Mouse (Mus musculus) hindbrain, embryonic 15.5 days (tissue): ENCODE measurements at regions not wholly inside any gene's neighbourhood (a gene's known extent, or its start where the extent isn't known, plus 50 kb on each side); places are given as distances from the start of the nearest gene placed in this dataset.

Experiments
- ATAC-seq: fragments of 200-750 bp; cut with Nextera tagmentation; 2 replicates; pipeline ENCODE4 v1.8.0; 2017; ENCODE audit warnings: low read depth, moderate number of reproducible peaks, moderate TSS enrichment; ENCODE audit not compliant: low FRiP score
- H3K27ac ChIP-seq: fragments of 300-500 bp; sonication (generic); replicated peaks from 2 replicates; pipeline ENCODE4 v1.5.1; 2015; ENCODE audit warnings: mild to moderate bottlenecking, inconsistent platforms
- H3K27me3 ChIP-seq: fragments of 300-500 bp; sonication (generic); 2 replicates; pipeline ENCODE4 v1.6.1; 2015; ENCODE audit warnings: control low read depth, inconsistent platforms
- H3K36me3 ChIP-seq: fragments of 300-500 bp; sonication (generic); 2 replicates; pipeline ENCODE4 v1.6.1; 2015; ENCODE audit warnings: control low read depth, inconsistent platforms
- H3K4me1 ChIP-seq: fragments of 300-500 bp; sonication (generic); replicated peaks from 2 replicates; pipeline ENCODE4 v1.6.1; 2015; ENCODE audit warnings: control low read depth, inconsistent platforms
- H3K4me2 ChIP-seq: fragments of 300-500 bp; sonication (generic); 2 replicates; pipeline ENCODE4 v1.6.1; 2015; ENCODE audit warnings: moderate library complexity, mild to moderate bottlenecking, inconsistent platforms
- H3K4me3 ChIP-seq: fragments of 300-500 bp; sonication (generic); 2 replicates; pipeline ENCODE4 v1.5.1; 2015; ENCODE audit warnings: mild to moderate bottlenecking, inconsistent platforms
- H3K9ac ChIP-seq: fragments of 300-500 bp; sonication (generic); 2 replicates; pipeline ENCODE4 v1.6.1; 2015; ENCODE audit warnings: inconsistent platforms
- H3K9me3 ChIP-seq: fragments of 300-500 bp; sonication (generic); 2 replicates; pipeline ENCODE4 v1.6.1; 2016; ENCODE audit warnings: control low read depth, inconsistent platforms
- WGBS: fragments of 180-500 bp; shearing (Covaris S2); methylation state at CpG from one replicate; pipeline ENCODE4 v1.1.7; 2015; 5-methylcytosine and 5-hydroxymethylcytosine counted together

DNA sequence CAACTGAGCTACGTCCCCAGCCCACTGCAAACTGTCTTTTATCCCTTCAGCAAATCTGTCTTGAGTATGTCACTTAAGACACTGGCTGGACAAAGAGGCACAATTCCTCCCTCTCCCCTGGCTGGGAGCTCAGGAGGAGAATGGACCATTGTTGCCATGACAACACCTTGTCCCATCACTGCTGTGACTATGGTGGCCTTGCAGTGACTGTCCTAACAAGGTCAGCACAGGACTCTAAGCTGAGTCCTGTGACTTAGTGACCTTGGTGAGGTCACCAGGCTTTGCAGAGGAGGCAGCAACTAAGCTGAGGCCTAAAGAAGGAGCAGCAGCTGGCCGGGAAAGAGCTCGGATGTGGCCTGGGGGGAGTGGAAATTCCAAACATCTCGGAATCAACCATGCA is 70.0 kb upstream of the Aldh1b1 start:
- H3K4me1 ChIP-seq: peaks cover 37% of the 10 kb centered on the region
- no peak for ATAC-seq
- no peaks in the 10 kb centered on the region for H3K9me3 ChIP-seq
- no peak overlapping the region for H3K27ac ChIP-seq
- no peaks in the 10 kb centered on the region for H3K36me3 ChIP-seq
- H3K4me3 ChIP-seq: no peak overlapping the region
- H3K9ac ChIP-seq: no peak overlapping the region
- no peak overlapping the region for H3K4me2 ChIP-seq
- H3K27me3 ChIP-seq: no peaks in the 10 kb centered on the region
- WGBS: 30% methylated on average over 4 of the region's 4 CpGs

DNA sequence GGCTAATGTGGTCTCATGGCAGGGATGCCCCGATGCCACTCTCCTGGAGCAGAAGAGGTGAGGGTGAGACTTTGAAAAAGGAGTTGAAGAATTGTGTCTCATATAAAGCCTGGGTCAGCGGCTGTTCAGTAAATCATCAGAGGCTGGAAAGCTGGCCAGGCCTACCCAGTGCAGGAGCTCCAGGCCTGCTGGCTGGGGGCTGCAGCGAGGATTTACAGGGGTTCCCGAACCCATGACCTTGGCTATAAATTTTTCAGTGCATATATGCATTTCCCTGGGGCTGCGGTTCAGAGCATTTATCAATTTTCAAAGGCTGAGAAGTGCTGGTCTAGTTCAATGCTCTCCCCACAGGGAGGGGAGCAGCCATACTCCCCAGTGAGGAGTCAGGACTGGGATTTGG is 70.9 kb upstream of the Aldh1b1 start:
- Histone ChIP-seq H3K36me3 (no peaks in the 10 kb centered on the region), H3K4me2 (no peak overlapping the region), H3K27ac (no peak overlapping the region), H3K27me3 (no peaks in the 10 kb centered on the region), H3K4me3 (no peak overlapping the region), H3K4me1 (peaks cover 40% of the 10 kb centered on the region), H3K9me3 (no peaks in the 10 kb centered on the region), H3K9ac (no peak overlapping the region)
- no peak for ATAC-seq
- WGBS: 68% methylated on average over 5 of the region's 5 CpGs

GRCm38 (mm10) chr4:45727474-45727873 is 71.3 kb upstream of the Aldh1b1 start:
- H3K27ac ChIP-seq: no peak overlapping the region
- WGBS: 28% methylated on average over 9 of the region's 9 CpGs
- no peaks in the 10 kb centered on the region for H3K9me3 ChIP-seq

DNA sequence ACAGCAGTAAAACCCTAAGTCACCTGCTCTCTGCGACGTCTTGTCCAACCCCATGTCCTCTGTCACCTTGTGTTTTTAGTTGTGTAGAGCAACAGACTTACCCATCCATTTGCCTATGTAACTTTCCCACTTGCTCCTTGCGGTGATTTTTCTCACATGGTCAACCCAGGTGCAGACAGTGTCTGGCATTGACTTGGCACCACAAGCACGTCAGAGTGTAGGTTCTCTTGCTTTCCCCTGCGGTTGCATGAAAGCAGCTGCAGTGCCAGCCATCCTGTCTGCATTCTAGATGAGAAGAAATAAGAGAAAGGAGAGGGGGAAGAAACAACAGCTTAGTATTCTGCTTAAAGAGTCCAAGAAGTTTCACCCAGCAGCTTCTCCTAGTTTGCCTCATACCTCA is 72.0 kb upstream of the Aldh1b1 start:
- Histone ChIP-seq H3K27me3 (no peaks in the 10 kb centered on the region), H3K27ac (no peak overlapping the region), H3K4me3 (no peak overlapping the region), H3K4me1 (peaks cover 40% of the 10 kb centered on the region), H3K4me2 (no peak overlapping the region), H3K36me3 (no peaks in the 10 kb centered on the region), H3K9me3 (no peaks in the 10 kb centered on the region), H3K9ac (no peak overlapping the region)
- WGBS: 90% methylated on average over 5 of the region's 5 CpGs
- ATAC-seq: no peak

More at GRCm38 (mm10) chr4:45727474-45727873, 71.3 kb upstream of the Aldh1b1 start:
- H3K4me3 ChIP-seq: no peak overlapping the region
- H3K36me3 ChIP-seq: no peaks in the 10 kb centered on the region
- no peak for ATAC-seq
- no peak overlapping the region for H3K9ac ChIP-seq
- H3K4me1 ChIP-seq: peaks cover 40% of the 10 kb centered on the region
- no peak overlapping the region for H3K4me2 ChIP-seq
- no peaks in the 10 kb centered on the region for H3K27me3 ChIP-seq

DNA sequence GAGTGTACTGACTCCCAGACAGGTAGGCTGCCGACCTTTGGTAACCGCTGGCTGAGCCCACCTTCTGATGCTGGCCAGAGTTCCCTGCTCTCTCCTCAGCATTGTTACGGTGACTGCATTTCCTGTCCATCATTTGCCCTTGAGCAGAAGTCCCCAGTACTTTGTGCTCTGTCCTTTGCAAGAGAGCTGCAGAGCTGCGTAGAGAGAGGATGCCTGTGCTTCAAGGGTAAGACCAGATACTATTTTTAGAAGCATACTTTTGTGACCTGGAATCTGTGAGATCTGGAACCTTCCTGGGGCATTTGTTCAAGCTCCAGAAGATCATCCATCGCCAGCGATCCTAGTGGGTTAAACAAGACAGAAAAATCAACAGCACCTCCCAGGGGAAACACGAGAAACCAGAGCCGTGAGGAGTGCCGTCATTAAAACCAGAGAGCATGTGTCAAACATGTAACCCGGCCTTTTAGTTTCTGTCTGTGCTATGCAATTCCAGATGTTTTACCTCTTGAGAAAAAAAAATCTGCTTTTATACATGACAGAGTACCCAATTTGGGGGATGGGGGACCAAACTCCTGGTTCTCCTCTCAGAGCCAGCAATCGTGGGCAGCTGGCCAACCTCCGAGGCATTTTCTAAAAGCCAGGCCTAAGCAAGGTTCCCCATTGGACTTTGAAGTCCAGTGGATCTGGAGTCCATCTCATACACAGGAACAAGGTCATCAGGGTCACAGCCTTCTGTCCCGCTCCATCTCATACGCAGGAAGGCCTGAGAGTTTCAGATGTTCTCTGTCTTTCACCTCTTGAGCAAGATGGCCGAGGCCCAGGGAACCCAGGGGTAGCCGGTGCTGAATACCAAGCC is 73.5 kb upstream of the Aldh1b1 start:
- H3K4me2 ChIP-seq: no peak overlapping the region
- no peak overlapping the region for H3K27ac ChIP-seq
- H3K4me3 ChIP-seq: no peak overlapping the region
- H3K9me3 ChIP-seq: no peaks in the 10 kb centered on the region
- ATAC-seq: no peak
- H3K36me3 ChIP-seq: no peaks in the 10 kb centered on the region
- no peaks in the 10 kb centered on the region for H3K27me3 ChIP-seq
- no peak overlapping the region for H3K9ac ChIP-seq
- peaks cover 29% of the 10 kb centered on the region for H3K4me1 ChIP-seq
- WGBS: 75% methylated on average over 16 of the region's 16 CpGs

DNA sequence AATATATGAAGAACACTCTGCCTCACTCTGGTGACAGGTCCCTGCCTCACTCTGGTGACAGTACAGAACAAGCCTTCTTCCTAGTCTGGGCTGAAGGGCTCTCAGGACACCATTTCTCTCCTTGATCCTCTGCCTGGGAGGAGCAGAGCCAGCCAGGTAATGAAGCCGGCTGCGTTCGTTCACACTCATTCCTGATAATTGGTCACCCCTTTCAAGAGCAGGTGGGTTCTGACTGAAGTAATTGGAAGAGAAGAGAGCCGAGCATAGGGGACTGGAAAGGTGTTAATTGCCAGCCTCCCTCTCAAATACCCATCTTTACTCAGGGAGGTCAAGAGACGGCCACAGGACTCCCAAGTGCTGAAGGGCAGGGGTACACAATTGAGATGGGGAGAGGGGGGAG is 78.5 kb upstream of the Aldh1b1 start:
- no peak overlapping the region for H3K4me2 ChIP-seq
- peaks cover 18% of the 10 kb centered on the region for H3K4me1 ChIP-seq
- no peaks in the 10 kb centered on the region for H3K27me3 ChIP-seq
- H3K4me3 ChIP-seq: no peak overlapping the region
- no peak overlapping the region for H3K9ac ChIP-seq
- H3K36me3 ChIP-seq: no peaks in the 10 kb centered on the region
- no peak overlapping the region for H3K27ac ChIP-seq
- ATAC-seq: no peak
- H3K9me3 ChIP-seq: no peaks in the 10 kb centered on the region
- 57% methylated on average over 5 of the region's 5 CpGs for WGBS

GRCm38 (mm10) chr4:45719564-45719963 is 79.3 kb upstream of the Aldh1b1 start:
- Histone ChIP-seq H3K9ac (no peak overlapping the region), H3K27me3 (no peaks in the 10 kb centered on the region), H3K9me3 (no peaks in the 10 kb centered on the region), H3K4me1 (peaks cover 14% of the 10 kb centered on the region), H3K4me2 (no peak overlapping the region), H3K27ac (no peak overlapping the region), H3K36me3 (no peaks in the 10 kb centered on the region), H3K4me3 (no peak overlapping the region)
- ATAC-seq: no peak
- WGBS: 51% methylated on average over 3 of the region's 3 CpGs

- H3K9me3 ChIP-seq: no peaks in the 10 kb centered on the region
- no peak overlapping the region for H3K27ac ChIP-seq
- ATAC-seq: no peak
- no peaks in the 10 kb centered on the region for H3K36me3 ChIP-seq
- H3K4me1 ChIP-seq: peaks cover 25% of the 10 kb centered on the region
- WGBS: 79% methylated on average over 1 of the region's 1 CpGs
- H3K4me3 ChIP-seq: no peak overlapping the region
- H3K27me3 ChIP-seq: no peaks in the 10 kb centered on the region
- H3K9ac ChIP-seq: no peak overlapping the region
- no peak overlapping the region for H3K4me2 ChIP-seq
Observed at GRCm38 (mm10) chr4:45715878-45716277, 82.9 kb upstream of the Aldh1b1 start.

DNA sequence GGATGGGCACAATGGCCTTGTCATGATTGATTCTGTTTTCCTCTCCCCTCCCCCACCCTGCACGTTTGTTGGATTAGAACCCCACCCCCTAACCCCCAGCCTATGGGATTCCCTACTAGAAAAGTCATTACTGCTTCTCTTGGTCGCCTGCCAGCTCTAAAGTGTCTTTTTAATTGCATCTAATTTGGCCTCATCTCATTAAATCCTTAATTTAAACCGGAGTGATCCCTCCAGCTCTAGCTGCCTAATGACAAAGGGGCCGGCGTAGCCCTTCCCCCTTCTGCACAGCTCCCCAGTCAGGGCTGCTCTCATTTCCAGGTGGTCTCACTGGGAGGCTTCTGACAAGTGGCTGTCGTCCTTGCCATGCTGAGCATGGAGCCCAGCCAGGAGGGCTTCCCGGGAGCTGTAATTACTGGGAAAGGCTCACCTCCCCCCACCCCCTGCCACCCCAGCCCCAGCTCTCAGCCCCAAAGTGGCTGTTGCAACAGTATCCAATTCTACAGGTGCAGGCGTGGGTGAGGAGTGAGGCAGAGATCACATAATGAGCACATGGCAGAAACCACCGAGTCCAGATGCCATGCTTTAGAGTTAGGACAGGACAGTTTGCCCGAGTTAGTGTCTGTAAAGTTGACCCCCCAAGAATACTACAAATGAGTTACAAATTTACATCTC is 84.8 kb upstream of the Aldh1b1 start:
- Histone ChIP-seq H3K9me3 (no peaks in the 10 kb centered on the region), H3K36me3 (no peaks in the 10 kb centered on the region), H3K4me2 (no peak overlapping the region; the same call in 1 of the 2 replicates), H3K4me1 (peaks cover 20% of the 10 kb centered on the region), H3K4me3 (no peak overlapping the region), H3K9ac (no peak overlapping the region), H3K27me3 (no peaks in the 10 kb centered on the region), H3K27ac (peak overlapping the region; percentile 63)
- 10% methylated on average over 10 of the region's 10 CpGs for WGBS
- ATAC-seq: peak; percentile 90

DNA sequence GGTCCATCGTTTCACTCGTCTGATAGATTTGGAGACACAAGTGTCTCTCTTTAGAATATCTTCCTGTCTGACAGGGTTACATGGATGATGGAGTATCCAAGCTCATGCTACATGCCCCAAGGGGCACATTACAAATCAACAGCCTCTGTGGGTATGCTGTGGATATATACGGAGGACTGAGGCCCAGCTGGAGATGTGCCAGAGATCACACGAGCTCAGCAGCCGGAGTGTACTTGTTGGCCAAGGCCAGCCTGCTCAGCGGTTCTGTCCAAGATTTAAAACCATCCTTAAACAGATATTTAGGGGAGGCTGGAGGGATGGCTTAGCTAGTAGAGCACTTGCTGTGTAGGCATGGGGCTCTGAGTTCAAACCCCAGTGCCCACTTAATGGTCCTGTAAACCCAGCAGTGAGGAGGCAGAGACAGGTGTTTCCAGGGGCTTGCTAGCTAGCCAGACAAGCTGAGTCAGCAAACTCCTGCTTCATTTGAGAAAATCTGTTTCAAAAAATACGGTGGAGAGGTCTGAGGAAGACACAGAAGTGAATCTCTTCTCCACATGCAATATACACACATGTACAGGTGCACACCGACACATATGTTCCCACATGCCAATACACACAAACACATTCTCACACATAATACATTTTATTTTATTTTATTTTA is 85.6 kb upstream of the Aldh1b1 start:
- no peak overlapping the region for H3K9ac ChIP-seq
- no peaks in the 10 kb centered on the region for H3K9me3 ChIP-seq
- H3K36me3 ChIP-seq: no peaks in the 10 kb centered on the region
- 30% methylated on average over 8 of the region's 8 CpGs for WGBS
- H3K27me3 ChIP-seq: no peaks in the 10 kb centered on the region
- ATAC-seq: no peak
- H3K27ac ChIP-seq: peak overlapping the region; percentile 63
- peaks cover 20% of the 10 kb centered on the region for H3K4me1 ChIP-seq
- H3K4me2 ChIP-seq: no peak overlapping the region
- no peak overlapping the region for H3K4me3 ChIP-seq

DNA sequence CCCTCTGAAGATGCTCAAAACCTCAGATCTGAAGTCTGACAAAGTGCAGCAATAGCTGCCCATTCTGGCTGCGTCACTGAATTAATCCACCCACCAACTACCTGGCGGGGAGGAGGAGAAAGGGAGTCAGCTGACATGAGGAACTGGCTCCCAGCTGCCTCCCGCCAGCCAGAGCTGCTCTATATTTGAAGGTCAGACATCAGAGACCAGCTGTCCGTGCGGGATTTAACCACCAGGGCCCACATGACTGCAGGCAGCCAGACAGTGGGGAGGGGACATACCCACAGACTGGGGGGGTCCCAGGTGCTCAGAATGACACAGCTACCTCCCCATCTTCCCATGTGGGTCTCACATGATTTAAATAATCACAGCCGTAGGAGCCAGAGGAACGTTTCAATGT is 94.8 kb upstream of the Aldh1b1 start:
- Histone ChIP-seq H3K27me3 (no peaks in the 10 kb centered on the region), H3K4me2 (no peak overlapping the region), H3K4me1 (no peaks in the 10 kb centered on the region), H3K36me3 (no peaks in the 10 kb centered on the region), H3K9ac (no peak overlapping the region), H3K27ac (no peak overlapping the region), H3K4me3 (no peak overlapping the region), H3K9me3 (no peaks in the 10 kb centered on the region)
- ATAC-seq: no peak
- WGBS: 47% methylated on average over 7 of the region's 7 CpGs

DNA sequence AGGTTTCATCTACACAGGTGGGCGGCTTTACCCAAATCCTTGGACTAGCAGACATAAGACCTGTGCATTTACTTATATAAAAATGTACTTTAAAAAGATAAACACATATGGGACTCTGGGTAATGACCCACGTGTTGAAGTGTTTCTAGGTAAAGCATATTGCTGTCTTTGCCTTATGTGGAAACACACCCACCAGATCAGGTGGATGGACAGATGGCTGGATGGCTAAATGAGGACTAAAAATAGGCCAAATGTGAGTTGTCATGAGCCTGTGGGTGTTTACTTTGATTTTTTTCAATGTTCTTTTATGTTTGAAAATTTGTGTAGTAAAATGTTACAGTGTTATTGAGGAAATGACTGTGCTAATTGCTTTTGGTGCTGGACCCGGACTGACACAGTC is 99.2 kb upstream of the Aldh1b1 start:
- H3K4me1 ChIP-seq: no peaks in the 10 kb centered on the region
- no peak overlapping the region for H3K27ac ChIP-seq
- no peak for ATAC-seq
- no peaks in the 10 kb centered on the region for H3K36me3 ChIP-seq
- H3K4me2 ChIP-seq: no peak overlapping the region
- no peaks in the 10 kb centered on the region for H3K27me3 ChIP-seq
- no peak overlapping the region for H3K9ac ChIP-seq
- H3K9me3 ChIP-seq: no peaks in the 10 kb centered on the region
- WGBS: 80% methylated on average over 3 of the region's 3 CpGs
- no peak overlapping the region for H3K4me3 ChIP-seq
